Mouse (Mus musculus) brain, embryonic 18.5 days (tissue): ENCODE measurements at regions not wholly inside any gene's neighbourhood (a gene's known extent, or its start where the extent isn't known, plus 50 kb on each side); places are given as distances from the start of the nearest gene placed in this dataset.
A peak's percentile ranks its signal among the peaks of the same experiment; 100 is the strongest.

Experiments used
- DNase-seq: peaks from one replicate; pipeline ENCODE4 v3.0.0-alpha.2; 2012; ENCODE audit warnings: low read depth, low spot score

GRCm38 (mm10) chr11:21478191-21478590 is 93.8 kb upstream of the Wdpcp start:
- DNase-seq = no peak

- no peak for DNase-seq
These were observed 99.7 kb upstream of the Ugp2 start for GRCm38 (mm10) chr11:21470711-21471110.

- DNase-seq = no peak
These were observed 97.5 kb upstream of the Ugp2 start for GRCm38 (mm10) chr11:21468465-21468864.

GRCm38 (mm10) chr11:21460011-21460410 is 89.0 kb upstream of the Ugp2 start:
- no peak for DNase-seq

- peak; percentile 16 for DNase-seq
These were observed 82.5 kb upstream of the Ugp2 start for GRCm38 (mm10) chr11:21453308-21454106.

GRCm38 (mm10) chr11:21433726-21434125 is 62.7 kb upstream of the Ugp2 start:
- no peak for DNase-seq

- DNase-seq = no peak
These were observed 59.0 kb upstream of the Ugp2 start for GRCm38 (mm10) chr11:21430021-21430420.

- no peak for DNase-seq
These were observed 57.7 kb upstream of the Ugp2 start for GRCm38 (mm10) chr11:21428749-21429148.

- DNase-seq = no peak
These were observed 57.0 kb upstream of the Ugp2 start for GRCm38 (mm10) chr11:21428013-21428317.

- DNase-seq = no peak
These were observed 56.5 kb upstream of the Ugp2 start for GRCm38 (mm10) chr11:21427291-21428012.

GRCm38 (mm10) chr11:21425480-21426101 is 54.6 kb upstream of the Ugp2 start:
- DNase-seq = no peak

GRCm38 (mm10) chr11:21424345-21424744 is 53.3 kb upstream of the Ugp2 start:
- no peak for DNase-seq

GRCm38 (mm10) chr11:21422281-21422878 is 51.4 kb upstream of the Ugp2 start:
- no peak for DNase-seq
